Mouse (Mus musculus) stomach, embryonic 16.5 days (tissue): ENCODE measurements at regions not wholly inside any gene's neighbourhood (a gene's known extent, or its start where the extent isn't known, plus 50 kb on each side); places are given as distances from the start of the nearest gene placed in this dataset.

Source experiments
- ATAC-seq: fragments of 200-750 bp; cut with Nextera tagmentation; 2 replicates; pipeline ENCODE4 v1.8.0; 2017; ENCODE audit warnings: moderate number of reproducible peaks, moderate TSS enrichment; ENCODE audit not compliant: insufficient read depth, low FRiP score
- H3K27ac ChIP-seq: fragments of 300-500 bp; sonication (generic); 2 replicates; pipeline ENCODE4 v1.5.1; 2014; ENCODE audit warnings: low read length
- H3K27me3 ChIP-seq: fragments of 300-500 bp; sonication (generic); 2 replicates; pipeline ENCODE4 v1.6.1; 2014; ENCODE audit warnings: low read length, control low read depth, mixed read lengths; ENCODE audit not compliant: control insufficient read depth, insufficient read depth
- H3K36me3 ChIP-seq: fragments of 300-500 bp; sonication (generic); 2 replicates; pipeline ENCODE4 v1.6.1; 2014; ENCODE audit warnings: low read length; ENCODE audit not compliant: control insufficient read depth, insufficient read depth
- H3K4me1 ChIP-seq: fragments of 300-500 bp; sonication (generic); 2 replicates; pipeline ENCODE4 v1.6.1; 2014; ENCODE audit warnings: low read length, control low read depth, mixed read lengths; ENCODE audit not compliant: control insufficient read depth, insufficient read depth
- H3K4me2 ChIP-seq: fragments of 300-500 bp; sonication (generic); 2 replicates; pipeline ENCODE4 v1.6.1; 2014; ENCODE audit warnings: low read depth, low read length, mixed read lengths
- H3K4me3 ChIP-seq: fragments of 300-500 bp; sonication (generic); replicated peaks from 2 replicates; pipeline ENCODE4 v1.5.1; 2014; ENCODE audit warnings: mild to moderate bottlenecking, low read length
- H3K9ac ChIP-seq: fragments of 300-500 bp; sonication (generic); 2 replicates; pipeline ENCODE4 v1.6.1; 2014; ENCODE audit warnings: low read length
- H3K9me3 ChIP-seq: fragments of 300-500 bp; sonication (generic); replicated peaks from 2 replicates; pipeline ENCODE4 v1.6.1; 2016; ENCODE audit warnings: low read length, control low read depth; ENCODE audit not compliant: control insufficient read depth
- WGBS: fragments of 180-500 bp; shearing (Covaris S2); extraction: QIAGEN DNeasy Blood & Tissue Kit; methylation state at CpG from one replicate; pipeline ENCODE4 v1.1.7; 2014; 5-methylcytosine and 5-hydroxymethylcytosine counted together

GRCm38 (mm10) chr2:46678366-46678765 is 1561.2 kb upstream of the Zeb2 start:
- H3K4me2 ChIP-seq: no peak overlapping the region
- WGBS: 47% methylated on average over 2 of the region's 2 CpGs
- H3K4me3 ChIP-seq: no peak overlapping the region
- no peak for ATAC-seq
- H3K36me3 ChIP-seq: no peaks in the 10 kb centered on the region
- H3K9me3 ChIP-seq: no peaks in the 10 kb centered on the region
- H3K27me3 ChIP-seq: no peaks in the 10 kb centered on the region
- no peak overlapping the region for H3K27ac ChIP-seq
- H3K9ac ChIP-seq: no peak overlapping the region
- H3K4me1 ChIP-seq: no peaks in the 10 kb centered on the region

DNA sequence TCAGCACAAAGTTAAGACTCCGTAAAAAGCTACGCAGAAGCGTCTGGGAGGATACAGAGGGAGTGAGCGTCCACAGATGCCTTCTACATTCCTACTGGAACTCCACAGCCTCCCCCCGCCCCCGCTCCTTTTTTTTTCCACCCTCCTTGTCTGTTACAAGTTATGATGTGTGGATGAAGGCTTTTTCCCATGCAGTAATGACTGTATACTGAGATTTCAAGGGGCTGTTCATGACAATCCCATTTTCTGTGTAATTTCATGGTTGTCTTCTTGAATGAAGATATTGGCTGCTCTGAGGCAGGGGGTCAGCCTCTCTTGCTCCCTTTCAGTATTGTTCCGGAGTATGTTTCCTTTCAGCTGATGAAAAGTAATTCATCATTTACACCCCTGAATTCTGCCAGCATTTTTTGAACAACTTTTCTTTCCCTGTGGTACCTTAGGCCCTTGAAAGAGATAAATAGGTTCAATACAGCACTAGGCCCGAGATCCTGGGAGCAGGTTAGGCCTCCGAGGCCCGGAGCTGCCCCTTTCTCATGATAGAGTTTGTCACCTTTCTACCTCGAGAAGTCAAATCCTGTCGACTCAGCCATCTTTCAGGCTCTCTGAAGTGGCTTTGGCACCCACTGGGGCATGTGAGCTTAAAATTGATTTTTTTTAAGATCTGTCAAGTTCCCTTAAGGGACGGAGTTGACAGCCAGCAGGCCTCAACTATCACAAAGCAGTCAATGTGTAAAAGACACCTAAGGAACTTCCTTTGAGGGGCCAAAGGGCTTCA is 1552.5 kb upstream of the Zeb2 start:
- Histone ChIP-seq H3K9ac (no peak overlapping the region), H3K27ac (no peak overlapping the region), H3K9me3 (no peaks in the 10 kb centered on the region), H3K4me3 (no peak overlapping the region), H3K4me1 (peaks cover 5% of the 10 kb centered on the region; the same call in 1 of the 2 replicates), H3K36me3 (no peaks in the 10 kb centered on the region), H3K4me2 (no peak overlapping the region), H3K27me3 (no peaks in the 10 kb centered on the region)
- no peak for ATAC-seq
- WGBS: 69% methylated on average over 13 of the region's 13 CpGs

DNA sequence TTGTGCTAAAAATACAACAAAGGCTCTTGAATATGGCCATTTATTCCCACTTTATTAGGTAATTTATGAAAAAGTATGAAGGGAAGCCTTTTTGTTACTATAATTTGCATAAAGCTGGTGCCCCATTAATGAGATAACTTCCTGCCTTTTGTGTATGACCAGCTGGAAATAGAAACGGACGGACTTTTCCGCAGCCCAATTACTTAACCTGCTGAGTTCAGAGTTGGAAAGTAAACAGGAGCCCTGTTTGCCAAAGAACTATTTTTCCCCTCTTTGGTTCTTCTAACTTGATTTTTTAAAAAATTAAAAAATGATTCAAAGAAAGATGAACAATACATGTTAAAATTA is 1549.8 kb upstream of the Zeb2 start:
- Histone ChIP-seq H3K27ac (no peak overlapping the region), H3K4me2 (no peak overlapping the region), H3K4me1 (peaks cover 5% of the 10 kb centered on the region; the same call in 1 of the 2 replicates), H3K27me3 (no peaks in the 10 kb centered on the region), H3K9me3 (no peaks in the 10 kb centered on the region), H3K4me3 (no peak overlapping the region), H3K36me3 (no peaks in the 10 kb centered on the region), H3K9ac (no peak overlapping the region)
- WGBS: 56% methylated on average over 3 of the region's 3 CpGs
- no peak for ATAC-seq

GRCm38 (mm10) chr2:46666084-46666989 is 1549.1 kb upstream of the Zeb2 start:
- no peaks in the 10 kb centered on the region for H3K36me3 ChIP-seq
- no peak overlapping the region for H3K9ac ChIP-seq
- H3K9me3 ChIP-seq: no peaks in the 10 kb centered on the region
- no peaks in the 10 kb centered on the region for H3K27me3 ChIP-seq
- 61% methylated on average over 10 of the region's 10 CpGs for WGBS
- ATAC-seq: no peak
- H3K4me2 ChIP-seq: no peak overlapping the region
- no peak overlapping the region for H3K27ac ChIP-seq
- H3K4me1 ChIP-seq: peaks cover 5% of the 10 kb centered on the region; the same call in 1 of the 2 replicates
- H3K4me3 ChIP-seq: no peak overlapping the region

DNA sequence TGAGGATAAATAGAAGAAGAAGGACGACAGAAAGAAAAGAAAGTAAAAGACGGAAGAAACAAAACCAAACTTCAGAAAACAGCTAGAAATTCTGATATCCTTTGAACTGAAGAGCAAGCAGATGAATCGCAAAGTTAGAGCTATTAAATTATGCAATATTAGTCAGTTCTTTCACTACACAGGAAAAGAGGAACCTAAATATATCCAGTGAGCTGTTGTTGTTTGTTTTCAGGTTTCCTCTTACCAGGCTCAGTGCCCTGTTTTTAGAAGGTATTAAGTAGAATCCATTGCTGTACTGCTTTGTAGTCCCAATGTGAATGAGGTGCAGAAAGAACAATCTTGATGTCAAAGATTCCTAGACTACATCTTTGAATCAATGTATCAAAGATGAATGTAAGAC is 1544.7 kb upstream of the Zeb2 start:
- Histone ChIP-seq H3K36me3 (no peaks in the 10 kb centered on the region), H3K4me1 (peaks cover 5% of the 10 kb centered on the region; the same call in 1 of the 2 replicates), H3K4me2 (no peak overlapping the region), H3K9me3 (no peaks in the 10 kb centered on the region), H3K9ac (no peak overlapping the region), H3K27me3 (no peaks in the 10 kb centered on the region), H3K27ac (no peak overlapping the region), H3K4me3 (no peak overlapping the region)
- no peak for ATAC-seq
- WGBS: 80% methylated on average over 3 of the region's 3 CpGs

GRCm38 (mm10) chr2:46660577-46660976 is 1543.4 kb upstream of the Zeb2 start:
- Histone ChIP-seq H3K4me2 (no peak overlapping the region), H3K4me3 (no peak overlapping the region), H3K9ac (no peak overlapping the region), H3K9me3 (no peaks in the 10 kb centered on the region), H3K4me1 (no peaks in the 10 kb centered on the region), H3K27ac (no peak overlapping the region), H3K36me3 (no peaks in the 10 kb centered on the region), H3K27me3 (no peaks in the 10 kb centered on the region)
- 48% methylated on average over 3 of the region's 3 CpGs for WGBS
- ATAC-seq: no peak

GRCm38 (mm10) chr2:46655289-46655688 is 1538.1 kb upstream of the Zeb2 start:
- Histone ChIP-seq H3K4me3 (no peak overlapping the region), H3K4me2 (no peak overlapping the region), H3K9me3 (no peaks in the 10 kb centered on the region), H3K36me3 (no peaks in the 10 kb centered on the region), H3K4me1 (no peaks in the 10 kb centered on the region), H3K27me3 (no peaks in the 10 kb centered on the region), H3K9ac (no peak overlapping the region), H3K27ac (no peak overlapping the region)
- no peak for ATAC-seq
- WGBS: 88% methylated on average over 1 of the region's 1 CpGs

DNA sequence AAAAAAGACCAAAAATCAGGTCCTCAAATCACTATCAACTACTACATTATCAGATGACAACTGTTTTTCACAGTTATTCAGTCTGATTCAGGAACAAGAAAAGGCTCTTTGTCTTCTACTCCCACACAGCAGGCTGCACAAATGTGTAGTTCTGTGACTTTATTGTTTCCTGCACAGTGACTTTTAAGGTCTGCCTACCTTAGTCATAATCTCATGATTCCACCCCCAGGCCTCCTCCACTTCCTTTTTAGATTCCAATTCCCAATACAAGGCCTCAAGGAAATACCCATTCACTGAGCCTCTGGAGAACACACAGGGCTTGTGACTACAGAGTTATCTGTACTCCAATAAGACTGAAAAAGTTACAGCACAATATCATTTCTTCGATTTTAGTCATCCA is 1535.4 kb upstream of the Zeb2 start:
- Histone ChIP-seq H3K36me3 (no peaks in the 10 kb centered on the region), H3K9me3 (no peaks in the 10 kb centered on the region), H3K4me2 (no peak overlapping the region), H3K4me1 (no peaks in the 10 kb centered on the region), H3K9ac (no peak overlapping the region), H3K27ac (no peak overlapping the region), H3K4me3 (no peak overlapping the region), H3K27me3 (no peaks in the 10 kb centered on the region)
- 83% methylated on average over 1 of the region's 1 CpGs for WGBS
- ATAC-seq: no peak

GRCm38 (mm10) chr2:46646366-46646765 is 1529.2 kb upstream of the Zeb2 start:
- Histone ChIP-seq H3K36me3 (no peaks in the 10 kb centered on the region), H3K9ac (no peak overlapping the region), H3K9me3 (no peaks in the 10 kb centered on the region), H3K4me1 (no peaks in the 10 kb centered on the region), H3K4me2 (no peak overlapping the region), H3K4me3 (no peak overlapping the region), H3K27me3 (no peaks in the 10 kb centered on the region), H3K27ac (no peak overlapping the region)
- 79% methylated on average over 2 of the region's 2 CpGs for WGBS
- no peak for ATAC-seq
